Mouse (Mus musculus) adrenal gland, postnatal 10 days (tissue): ENCODE data around the gene Ttc21a. TPM values are rescaled to one million over a fixed set of nuclear protein-coding genes. Genes with fewer than 3 reads are reported as not detected.
"Not testable (repeated sequence)": the region's sequence is repeated elsewhere in the genome, so short reads cannot be mapped to it uniquely, and the experiment has no call there.

Experiments used
- DNase-seq: peaks from one replicate; pipeline ENCODE4 v3.0.0; 2021; ENCODE audit warnings: mixed read lengths
- total RNA-seq, 2 experiments: library from RNA; stranded (reverse); gene quantifications; 2 replicates each; pipeline ENCODE4 v1.2.3; 2021

Ttc21a gene
- total RNA-seq, 2 experiments from 2014 or later: 0.21 to 0.33 TPM

DNA sequence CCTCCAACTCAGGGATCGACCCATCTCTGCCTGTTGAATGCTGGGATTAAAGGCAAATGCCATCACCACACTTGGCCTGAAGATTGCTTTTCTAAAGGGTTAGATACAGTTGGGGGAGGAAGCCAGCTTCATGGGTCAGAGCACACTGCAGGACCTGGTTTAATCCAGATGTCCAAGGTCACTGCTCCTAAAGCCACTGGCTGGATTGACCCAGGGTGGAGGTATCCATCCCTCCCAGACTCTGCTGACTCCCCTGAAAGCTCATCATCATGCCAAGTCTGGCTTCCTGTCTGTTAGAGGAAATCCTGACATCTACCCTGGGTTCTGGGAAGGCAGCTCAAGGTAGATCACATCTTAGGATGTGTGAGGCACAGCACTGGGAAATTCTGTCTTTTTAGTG, 61.4 kb downstream of the Ttc21a start:
- DNase-seq: no peak

- DNase-seq: peak; percentile 42
These were observed 62.2 kb downstream of the Ttc21a start for GRCm38 (mm10) chr9:119999636-120000035.

GRCm38 (mm10) chr9:120000761-120001160, 63.4 kb downstream of the Ttc21a start:
- DNase-seq: peak; percentile 35

DNA sequence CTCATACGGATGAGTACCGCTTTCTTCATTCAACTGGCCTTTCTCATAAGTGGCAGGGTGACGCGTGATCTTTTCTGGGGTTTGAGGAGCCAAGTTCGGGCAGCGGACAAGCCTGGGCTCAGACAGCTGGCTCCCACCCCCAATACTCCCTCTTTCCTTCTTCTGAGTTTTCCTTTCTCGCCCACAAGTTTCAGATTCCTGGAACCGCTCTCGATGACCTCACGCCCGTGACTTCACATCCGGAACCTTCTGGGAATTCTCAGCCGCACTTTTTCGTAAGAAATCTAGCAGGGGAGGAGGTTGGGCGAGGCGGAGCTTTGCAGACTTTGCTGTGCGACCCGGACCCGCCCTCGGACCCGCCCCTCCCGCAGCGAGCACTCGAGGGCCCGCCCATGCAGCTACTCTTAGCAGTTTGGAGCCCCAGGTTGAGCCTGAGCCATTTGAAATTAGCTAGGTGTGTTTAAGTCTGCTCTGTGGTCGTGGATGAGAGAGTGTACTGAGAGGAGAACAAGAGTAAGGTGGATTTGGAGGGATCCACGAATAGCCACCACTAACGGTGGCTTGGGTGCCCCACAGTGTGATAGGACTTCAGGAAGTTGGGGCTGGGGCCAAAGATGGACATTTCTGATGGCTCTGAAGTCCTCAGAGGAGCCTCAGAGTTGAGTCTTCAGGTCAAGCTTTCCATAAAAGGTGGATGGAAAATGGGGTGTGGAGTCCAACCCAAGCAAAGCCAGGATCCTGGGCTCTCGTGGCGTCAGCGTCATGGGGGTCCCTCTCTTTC, 64.7 kb downstream of the Ttc21a start:
- peak; percentile 92 for DNase-seq

DNA sequence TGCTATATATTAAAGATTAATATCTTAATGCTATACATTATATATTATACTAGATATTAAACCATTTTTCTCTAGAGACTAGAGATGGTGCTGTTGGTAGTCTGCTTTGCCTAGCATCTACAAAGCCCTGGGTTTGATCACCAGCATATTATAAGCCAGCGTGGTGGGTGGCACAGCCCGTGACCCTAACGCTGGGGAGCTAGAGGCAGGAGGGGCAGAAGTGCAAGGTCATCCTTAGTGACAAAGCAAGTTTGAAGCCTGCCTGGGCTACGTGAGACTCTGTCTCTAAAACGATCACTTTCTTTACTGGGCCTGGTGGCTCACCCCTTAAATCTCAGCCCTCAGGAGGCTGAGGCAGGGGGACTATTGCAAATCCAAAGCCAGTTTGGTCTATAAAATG, 65.5 kb downstream of the Ttc21a start:
- peak; percentile 1 for DNase-seq

GRCm38 (mm10) chr9:120005936-120006335, 68.5 kb downstream of the Ttc21a start:
- DNase-seq: no peak

GRCm38 (mm10) chr9:120007833-120008232, 70.4 kb downstream of the Ttc21a start:
- DNase-seq: no peak

GRCm38 (mm10) chr9:120009226-120009841, 71.9 kb downstream of the Ttc21a start:
- DNase-seq: no peak

- DNase-seq: no peak
These were observed 72.5 kb downstream of the Ttc21a start for GRCm38 (mm10) chr9:120009871-120010270.

DNA sequence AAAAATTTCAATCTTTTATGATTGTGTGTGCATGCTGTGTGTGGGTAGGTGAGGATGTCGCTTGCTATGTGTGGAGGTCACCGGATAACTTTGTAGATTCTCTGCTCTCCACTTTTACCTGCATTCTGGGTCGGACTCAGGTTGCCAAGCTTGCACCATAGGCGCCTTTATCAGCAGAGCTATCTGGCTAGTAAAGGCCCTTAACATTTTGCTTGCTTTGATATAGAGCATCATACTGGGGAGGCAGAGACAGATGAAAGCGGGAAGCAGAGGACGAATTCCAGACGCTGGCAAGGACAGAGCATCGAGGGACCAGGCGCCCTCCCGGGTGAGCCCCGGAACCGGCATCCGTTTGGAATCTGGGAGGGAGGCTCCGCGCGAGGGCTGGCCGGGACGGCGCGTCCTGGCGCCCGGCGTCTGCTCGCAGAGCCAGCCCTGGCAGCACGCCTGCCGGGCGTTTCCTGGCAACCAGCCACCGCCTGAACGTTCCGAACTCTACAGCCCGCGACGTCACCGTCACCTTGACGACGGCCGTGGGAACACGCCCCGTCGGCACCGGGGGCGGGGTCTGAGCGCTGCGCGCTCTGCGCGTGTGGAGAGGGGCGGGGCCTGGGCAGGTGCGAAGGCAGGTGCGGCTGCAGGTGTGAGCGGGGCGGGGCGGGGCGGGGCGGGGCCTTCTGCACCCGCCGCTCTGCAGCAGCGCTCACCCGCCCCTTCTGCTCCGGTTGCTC, 73.5 kb downstream of the Ttc21a start:
- DNase-seq: peak; percentile 100

GRCm38 (mm10) chr9:120011533-120011932, 74.1 kb downstream of the Ttc21a start:
- peak; percentile 81 for DNase-seq

- DNase-seq: not testable (repeated sequence)
These were observed 74.8 kb downstream of the Ttc21a start for GRCm38 (mm10) chr9:120012161-120012560.

DNA sequence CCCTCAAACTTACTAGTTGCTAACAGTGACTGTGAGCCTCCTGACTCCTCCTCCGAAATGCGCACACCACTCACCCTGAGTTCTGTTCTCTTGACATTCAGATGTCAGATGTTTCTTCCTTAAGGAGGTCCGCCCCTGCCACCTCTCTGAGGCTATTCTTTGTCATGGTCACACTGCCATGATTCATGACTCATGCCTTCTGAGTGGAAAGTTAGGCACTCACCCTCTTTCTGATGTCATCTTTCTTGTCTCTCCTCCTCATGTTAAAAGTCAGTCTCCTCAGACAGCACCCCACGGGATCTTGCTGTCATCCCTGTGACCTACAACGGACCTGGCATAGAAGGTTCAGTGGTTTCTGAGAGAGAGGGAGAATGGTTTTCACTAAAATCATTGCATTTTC, 75.4 kb downstream of the Ttc21a start:
- DNase-seq: peak; percentile 49

DNA sequence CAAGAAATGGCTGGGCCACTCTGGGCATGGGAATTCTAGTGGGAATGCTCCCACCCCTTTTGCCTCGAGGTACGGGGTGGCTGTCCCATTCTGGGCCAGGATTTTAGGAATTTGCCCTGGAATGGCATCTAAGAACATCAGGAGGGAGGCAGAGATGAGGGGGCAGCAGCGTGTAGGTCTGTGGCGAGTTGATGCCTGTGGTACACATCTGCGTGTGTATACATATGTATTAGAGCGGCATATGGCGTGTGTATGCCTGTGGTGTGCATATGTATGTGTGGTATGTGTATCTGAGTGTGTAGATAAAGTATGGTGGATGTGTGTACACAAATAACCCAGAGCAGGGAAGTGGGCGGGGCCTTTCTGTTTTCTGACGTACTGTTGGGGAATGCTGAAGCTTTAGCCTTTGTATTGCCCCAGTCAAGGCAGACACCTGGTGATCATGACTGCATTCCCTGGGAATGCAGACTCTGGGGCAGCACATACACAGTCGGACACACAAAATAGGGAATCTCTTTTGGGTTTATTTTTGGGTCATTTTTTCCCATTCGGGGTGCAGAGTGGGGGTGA, 75.9 kb downstream of the Ttc21a start:
- DNase-seq: no peak

GRCm38 (mm10) chr9:120014828-120015227, 77.4 kb downstream of the Ttc21a start:
- DNase-seq: no peak

GRCm38 (mm10) chr9:120016956-120017355, 79.5 kb downstream of the Ttc21a start:
- peak; percentile 57 for DNase-seq

Other genes with a start within 250 kb of the Ttc21a start
- gene Scn10a, start 218.3 kb upstream of the Ttc21a start, total RNA-seq: not detected
- gene Scn11a, start 112.2 kb upstream of the Ttc21a start, total RNA-seq: under 1 TPM; 0.12 TPM
- 10 to 100 TPM; 35.6 to 48.6 TPM for gene Wdr48, start 42.7 kb upstream of the Ttc21a start, total RNA-seq
- gene Gorasp1, start within 50 bp of the Ttc21a start, total RNA-seq: 10 to 100 TPM; 18.9 to 25.7 TPM
- 10 to 100 TPM; 11.9 to 24.0 TPM for gene Csrnp1, start 47.1 kb downstream of the Ttc21a start, total RNA-seq
- gene Xirp1, start 86.0 kb downstream of the Ttc21a start, total RNA-seq: 1 to 10 TPM; 3.1 to 7.4 TPM
- 1 to 10 TPM; 2.4 to 3.8 TPM for gene Cx3cr1, start 132.3 kb downstream of the Ttc21a start, total RNA-seq
- not detected for gene Ccr8, start 154.5 kb downstream of the Ttc21a start, total RNA-seq
- 10 to 100 TPM; 20.3 to 21.5 TPM for gene Slc25a38, start 172.8 kb downstream of the Ttc21a start, total RNA-seq
- gene Rpsa, start 190.1 kb downstream of the Ttc21a start, total RNA-seq: 100 to 1,000 TPM; 879 to 949 TPM
- gene Mobp, start 212.1 kb downstream of the Ttc21a start, total RNA-seq: under 1 TPM; 0.09 to 0.27 TPM